Mouse (Mus musculus): ENCODE data around the gene Olfr1418.

Gene Olfr1418

GRCm38 (mm10) chr19:11810003-11810758 lies 50.7 kb downstream of the Olfr1418 start:
- no peak for DNase-seq

DNA sequence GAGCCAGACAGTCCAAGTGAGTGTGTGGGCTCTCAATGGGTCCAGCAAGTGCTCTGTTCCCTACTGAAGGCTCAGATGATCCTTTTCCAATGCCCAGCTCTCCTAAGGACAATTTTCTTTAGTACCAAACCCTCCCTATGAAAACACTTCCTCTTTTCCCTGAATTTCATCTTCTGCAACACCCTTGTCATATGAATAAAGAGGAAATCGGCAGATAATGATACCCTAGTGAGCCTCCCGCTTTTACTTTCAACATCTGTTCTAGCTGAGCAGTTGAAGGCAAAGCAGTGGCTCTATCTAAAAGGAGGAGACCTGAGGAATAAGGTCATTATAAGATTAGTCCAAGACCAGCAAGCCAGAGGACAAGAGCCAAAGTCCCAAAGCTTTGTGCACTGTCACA lies 52.4 kb downstream of the Olfr1418 start:
- no peak for DNase-seq

DNA sequence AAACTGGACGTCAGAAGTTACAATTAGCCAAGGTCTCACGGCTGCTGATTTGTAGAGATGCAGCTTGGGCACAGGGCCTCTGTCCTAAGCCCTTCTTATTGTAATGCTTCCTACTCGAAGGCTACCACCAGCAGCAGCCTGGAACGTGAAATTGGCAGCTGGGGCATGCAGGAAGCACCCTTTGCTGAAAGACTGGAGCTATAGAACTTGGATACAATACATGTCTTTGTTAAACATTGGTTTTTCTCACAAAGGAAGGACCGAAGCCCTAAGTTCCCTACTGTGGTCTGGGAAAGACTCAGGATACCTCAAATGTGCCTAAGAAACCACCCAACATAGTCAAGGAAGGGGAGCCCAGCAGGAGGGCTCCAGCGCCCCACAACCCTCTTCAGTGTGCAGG lies 53.0 kb downstream of the Olfr1418 start:
- DNase-seq, result no peak

DNA sequence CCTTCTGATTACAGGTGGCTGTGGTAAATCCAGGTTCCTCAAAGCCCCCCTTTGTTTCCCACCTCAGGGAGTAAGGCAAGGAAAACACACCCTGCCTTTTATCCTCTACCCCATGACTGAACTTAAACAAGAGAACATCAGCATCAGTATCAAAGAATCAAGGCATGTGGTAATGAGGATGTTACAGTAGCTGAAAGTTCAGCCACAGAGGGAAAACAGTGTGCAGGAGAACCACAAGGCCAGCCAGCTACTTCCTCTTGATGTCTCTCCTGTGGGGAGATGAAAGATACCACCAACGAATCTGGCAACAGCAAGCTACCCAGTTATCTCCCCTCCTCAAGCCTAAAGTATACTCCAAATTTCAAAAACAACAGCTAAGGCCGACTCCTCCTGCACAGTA lies 53.6 kb downstream of the Olfr1418 start:
- DNase-seq, result peak; percentile 26

- no peak for DNase-seq
These were observed 56.4 kb downstream of the Olfr1418 start for GRCm38 (mm10) chr19:11804423-11804822.

Data from thymus, postnatal 25 days (tissue).